38 mouse cellular contexts compared by ENCODE assay signal in the genomic region with DNA sequence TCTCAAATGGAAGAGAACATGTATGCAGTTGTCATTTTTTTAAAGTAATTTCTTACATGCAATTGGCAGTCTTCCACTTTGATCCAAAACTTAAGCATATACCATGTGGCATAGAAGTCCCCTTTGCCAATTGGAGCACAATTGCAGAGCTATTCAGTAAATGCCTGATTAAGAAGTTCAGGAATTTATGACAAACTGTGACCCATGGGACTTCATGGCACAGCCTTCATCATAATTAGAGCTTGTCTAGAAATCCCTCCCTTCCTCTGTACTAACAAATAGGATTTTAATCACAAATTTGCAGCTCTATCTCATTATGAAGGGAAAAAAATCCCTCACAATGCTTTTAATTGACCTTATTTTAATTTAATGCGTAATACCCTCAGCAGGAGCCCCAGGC. TPM values are rescaled to one million over a fixed set of nuclear protein-coding genes. Genes with fewer than 3 reads are reported as not detected.
"Had no signal": no experiment of that assay in that cellular context is flagged by ENCODE, and none has a peak within 500 bp of the region (broad histone marks: within the 10 kb centered on the region; RNA-seq: fewer than 3 reads in every experiment).

No protein-coding gene starts in this region.

- H3K4me3 ChIP-seq: heart, adult 2 months; heart, embryonic 13.5 days; heart, embryonic 15.5 days; hindbrain, embryonic 12.5 days; hindbrain, embryonic 15.5 days; kidney, embryonic 15.5 days; limb, embryonic 13.5 days; limb, embryonic 15.5 days; liver, embryonic 12.5 days had no signal

- H3K4me2 ChIP-seq: heart, embryonic 11.5 days; heart, embryonic 13.5 days; heart, embryonic 15.5 days; hindbrain, embryonic 12.5 days; hindbrain, embryonic 15.5 days; kidney, embryonic 15.5 days; limb, embryonic 13.5 days; limb, embryonic 15.5 days; liver, embryonic 12.5 days had no signal

- H3K9me3 ChIP-seq: heart, embryonic 13.5 days; heart, embryonic 15.5 days; hindbrain, embryonic 12.5 days; hindbrain, embryonic 15.5 days; kidney, embryonic 15.5 days; limb, embryonic 13.5 days; limb, embryonic 15.5 days; liver, embryonic 12.5 days had no signal

- H3K4me1 ChIP-seq: heart, embryonic 13.5 days; heart, embryonic 15.5 days; hindbrain, embryonic 12.5 days; hindbrain, embryonic 15.5 days; kidney, embryonic 15.5 days; limb, embryonic 13.5 days; limb, embryonic 15.5 days; liver, embryonic 12.5 days had no signal

- DNase-seq: gastrocnemius, postnatal 14 days; gastrocnemius, postnatal 36 days; heart, adult 11 months; heart, adult 2 months; heart, postnatal 14 days; heart, postnatal 36 days; kidney, adult 11 months; kidney, adult 2 months; kidney, adult 9 months; kidney, postnatal 14 days; kidney, postnatal 36 days; layer of hippocampus, adult 9-11 months; layer of hippocampus, postnatal 36 days; left cerebral cortex, postnatal 4 days had no signal

- H3K27me3 ChIP-seq: heart, embryonic 13.5 days; heart, embryonic 15.5 days; hindbrain, embryonic 12.5 days; hindbrain, embryonic 15.5 days; kidney, embryonic 15.5 days; limb, embryonic 13.5 days; limb, embryonic 15.5 days; liver, embryonic 12.5 days had no signal

- ATAC-seq: intestine, embryonic 16.5 days; liver, embryonic 12.5 days had no signal

- H3K36me3 ChIP-seq: heart, embryonic 13.5 days; heart, embryonic 15.5 days; hindbrain, embryonic 12.5 days; hindbrain, embryonic 15.5 days; kidney, embryonic 15.5 days; limb, embryonic 13.5 days; limb, embryonic 15.5 days; liver, embryonic 12.5 days had no signal

- H3K27ac ChIP-seq: heart, adult 2 months; heart, embryonic 13.5 days; heart, embryonic 15.5 days; hindbrain, embryonic 12.5 days; hindbrain, embryonic 15.5 days; kidney, embryonic 15.5 days; kidney, postnatal 0 days; limb, embryonic 13.5 days; limb, embryonic 15.5 days; liver, embryonic 12.5 days had no signal

- H3K9ac ChIP-seq: heart, embryonic 13.5 days; heart, embryonic 15.5 days; hindbrain, embryonic 12.5 days; hindbrain, embryonic 15.5 days; kidney, embryonic 15.5 days; limb, embryonic 13.5 days; limb, embryonic 15.5 days; liver, embryonic 12.5 days had no signal

RNA-seq across cellular contexts. Expression of a gene that starts 59.7 kb away (rescaled TPM):
- total RNA-seq: gastrocnemius, adult 18-20 months; gastrocnemius, adult 8-10 months; gastrocnemius, postnatal 14 days; gastrocnemius, postnatal 36 days; heart, adult 2 months; heart, postnatal 14 days; heart, postnatal 36 days; hematopoietic stem cell, adult 5-6 weeks; layer of hippocampus, adult 18-20 months; layer of hippocampus, adult 8-10 months; layer of hippocampus, postnatal 14 days; layer of hippocampus, postnatal 36 days; left cerebral cortex, adult 18-20 months; left cerebral cortex, adult 8-10 months; left cerebral cortex, postnatal 10 days; left cerebral cortex, postnatal 25 days; left cerebral cortex, postnatal 4 days; liver, adult 2 months had no signal
- polyA plus RNA-seq: gonadal fat pad, adult 2 months; heart, adult 2 months; kidney, adult 2 months; large intestine, adult 2 months; liver, adult 2 months had no signal
